Mouse (Mus musculus) heart, embryonic 12.5 days (tissue): Measurements from ENCODE around the gene Fbxl17. TPM values are rescaled to one million over a fixed set of nuclear protein-coding genes. Genes with fewer than 3 reads are reported as not detected.

ENCODE experiments used
- ATAC-seq: fragments of 200-750 bp; cut with Nextera tagmentation; 2 replicates; pipeline ENCODE4 v1.8.0; 2017; ENCODE audit warnings: moderate TSS enrichment, moderate library complexity; ENCODE audit not compliant: insufficient number of reproducible peaks, low FRiP score
- H3K27ac ChIP-seq: fragments of 300-500 bp; sonication (generic); 2 replicates; pipeline ENCODE4 v1.5.1; 2016; ENCODE audit warnings: mild to moderate bottlenecking, moderate library complexity; ENCODE audit not compliant: poor library complexity, severe bottlenecking
- H3K27me3 ChIP-seq: fragments of 300-500 bp; sonication (generic); replicated peaks from 2 replicates; pipeline ENCODE4 v1.6.1; 2016; ENCODE audit warnings: mild to moderate bottlenecking, moderate library complexity
- H3K36me3 ChIP-seq: fragments of 300-500 bp; sonication (generic); 2 replicates; pipeline ENCODE4 v1.6.1; 2016; ENCODE audit warnings: mild to moderate bottlenecking, moderate library complexity
- H3K4me1 ChIP-seq: fragments of 300-500 bp; sonication (generic); replicated peaks from 2 replicates; pipeline ENCODE4 v1.6.1; 2016; ENCODE audit warnings: mild to moderate bottlenecking
- H3K4me2 ChIP-seq: fragments of 300-500 bp; sonication (generic); 2 replicates; pipeline ENCODE4 v1.6.1; 2016; ENCODE audit warnings: mild to moderate bottlenecking, moderate library complexity
- H3K4me3 ChIP-seq: fragments of 300-500 bp; sonication (generic); 2 replicates; pipeline ENCODE4 v1.5.1; 2016; ENCODE audit warnings: mild to moderate bottlenecking
- H3K9ac ChIP-seq: fragments of 300-500 bp; sonication (generic); 2 replicates; pipeline ENCODE4 v1.6.1; 2016; ENCODE audit warnings: mild to moderate bottlenecking, moderate library complexity
- H3K9me3 ChIP-seq: fragments of 300-500 bp; sonication (generic); replicated peaks from 2 replicates; pipeline ENCODE4 v1.6.1; 2016; ENCODE audit warnings: mild to moderate bottlenecking, moderate library complexity
- WGBS: fragments of 180-500 bp; shearing (Covaris S2); methylation state at CpG from one replicate; pipeline ENCODE4 v1.1.7; 2016; 5-methylcytosine and 5-hydroxymethylcytosine counted together
- polyA plus RNA-seq: library from polyadenylated mRNA; unstranded; fragments of >200 nt; fragmentation: Nextera tagmentation; extraction: Ambion mirVana; gene quantifications from 2 replicates; pipeline ENCODE4 v1.2.1, GENCODE M21; 2016

Fbxl17 gene
- polyA plus RNA-seq, 1 experiment from 2014 or later, result 7.1 TPM

DNA sequence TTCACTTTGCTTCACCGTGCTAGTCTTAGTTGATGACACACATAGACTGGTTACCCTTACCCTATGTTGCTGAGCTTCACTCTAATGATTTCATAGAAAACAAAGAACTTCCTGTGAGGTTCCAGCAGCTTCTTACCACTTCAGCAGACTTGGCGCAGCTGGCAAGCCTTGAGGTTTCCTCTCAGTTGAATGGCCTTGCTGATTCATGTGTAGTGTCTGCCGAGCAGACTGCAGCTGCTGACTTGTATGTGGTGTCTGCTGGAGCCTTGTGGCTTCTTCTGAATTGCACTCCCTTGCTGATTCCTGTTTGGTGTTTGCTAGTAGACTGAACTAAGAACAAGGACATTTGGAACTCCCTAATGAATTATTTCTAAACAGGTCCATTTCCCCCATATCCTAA, 137.6 kb downstream of the Fbxl17 start:
- no peaks in the 10 kb centered on the region for H3K27me3 ChIP-seq
- ATAC-seq, result no peak
- 74% methylated on average over 3 of the region's 3 CpGs for WGBS
- no peak overlapping the region for H3K9ac ChIP-seq
- H3K4me1 ChIP-seq, result no peaks in the 10 kb centered on the region; the same call in 1 of the 2 replicates
- no peak overlapping the region for H3K4me3 ChIP-seq
- no peak overlapping the region for H3K4me2 ChIP-seq
- H3K36me3 ChIP-seq, result 0 out of 2 replicates have a peak, but pooled peaks cover 6% of the 10 kb centered on the region
- no peaks in the 10 kb centered on the region for H3K9me3 ChIP-seq
- no peak overlapping the region for H3K27ac ChIP-seq

DNA sequence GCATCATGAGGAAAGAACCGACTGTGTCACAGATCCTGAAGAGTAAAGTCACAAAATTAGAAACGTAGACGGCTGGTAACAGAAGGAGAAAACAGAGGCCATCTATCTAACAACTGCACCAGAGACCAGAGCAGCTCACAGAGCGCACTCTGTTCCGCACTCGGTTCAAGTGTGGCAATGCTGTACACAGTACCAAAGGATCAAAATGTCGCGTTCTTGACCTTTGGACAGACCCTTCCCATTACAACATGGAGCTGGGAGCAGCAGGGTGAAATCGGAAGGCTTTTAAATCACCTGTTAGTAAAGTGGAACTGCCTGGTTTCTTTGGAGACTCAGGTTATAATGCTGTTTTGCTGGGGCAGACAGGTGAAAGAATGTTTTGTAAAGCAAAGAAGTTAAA, 138.1 kb downstream of the Fbxl17 start:
- Histone ChIP-seq H3K27me3 (no peaks in the 10 kb centered on the region), H3K9ac (no peak overlapping the region), H3K4me1 (no peaks in the 10 kb centered on the region; the same call in 1 of the 2 replicates), H3K27ac (no peak overlapping the region), H3K9me3 (no peaks in the 10 kb centered on the region), H3K4me2 (no peak overlapping the region), H3K36me3 (0 out of 2 replicates have a peak, but pooled peaks cover 6% of the 10 kb centered on the region), H3K4me3 (no peak overlapping the region)
- 85% methylated on average over 9 of the region's 9 CpGs for WGBS
- ATAC-seq, result no peak

DNA sequence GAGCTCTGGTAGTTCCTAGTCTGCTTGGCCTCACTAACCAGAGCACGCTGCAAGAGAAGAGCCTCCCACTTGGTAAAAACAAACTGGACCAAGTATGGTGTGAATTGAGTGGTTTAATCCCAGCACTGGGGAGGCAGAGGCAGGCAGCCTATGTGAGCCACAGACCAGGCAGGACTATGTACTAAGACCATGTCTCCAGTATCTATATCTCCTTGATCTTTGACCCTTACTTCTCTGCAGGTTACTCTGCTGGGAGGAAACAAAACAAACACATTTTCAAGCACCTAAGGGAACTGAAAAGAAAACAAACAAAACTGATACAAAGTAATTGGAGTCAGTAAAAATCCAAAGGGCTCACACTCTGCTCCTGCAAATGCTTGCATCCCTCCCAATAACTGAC, 141.0 kb downstream of the Fbxl17 start:
- Histone ChIP-seq H3K36me3 (peaks cover 10% of the 10 kb centered on the region; the same call in 1 of the 2 replicates), H3K4me2 (no peak overlapping the region), H3K4me1 (no peaks in the 10 kb centered on the region; the same call in 1 of the 2 replicates), H3K27ac (no peak overlapping the region), H3K9me3 (no peaks in the 10 kb centered on the region), H3K9ac (no peak overlapping the region), H3K27me3 (no peaks in the 10 kb centered on the region), H3K4me3 (no peak overlapping the region)
- ATAC-seq, result no peak
- WGBS, result 59% methylated on average over 1 of the region's 1 CpGs

DNA sequence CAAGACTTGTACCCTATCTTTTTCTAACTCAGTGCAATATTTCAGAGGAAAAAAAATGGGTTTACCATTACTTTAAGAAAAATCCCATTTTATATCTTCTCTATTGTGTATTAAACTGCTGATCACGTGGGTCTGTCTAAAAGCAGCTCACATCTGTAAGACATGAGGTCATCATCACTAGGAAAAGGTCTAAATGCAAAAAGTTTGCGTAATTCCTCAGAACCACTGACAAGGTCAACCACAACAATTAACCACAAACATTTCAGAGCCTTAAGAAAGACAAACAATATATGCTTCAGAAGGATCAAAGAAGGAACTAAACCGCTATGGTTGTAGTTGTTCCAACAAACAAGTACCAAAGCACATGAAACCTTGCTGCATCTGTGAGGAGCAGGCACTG, 143.6 kb downstream of the Fbxl17 start:
- H3K27me3 ChIP-seq, result no peaks in the 10 kb centered on the region
- no peak for ATAC-seq
- H3K9ac ChIP-seq, result no peak overlapping the region
- no peak overlapping the region for H3K4me3 ChIP-seq
- 81% methylated on average over 3 of the region's 3 CpGs for WGBS
- H3K4me1 ChIP-seq, result peaks cover 3% of the 10 kb centered on the region
- no peak overlapping the region for H3K27ac ChIP-seq
- H3K36me3 ChIP-seq, result peaks cover 4% of the 10 kb centered on the region; the same call in 1 of the 2 replicates
- no peak overlapping the region for H3K4me2 ChIP-seq
- no peaks in the 10 kb centered on the region for H3K9me3 ChIP-seq

DNA sequence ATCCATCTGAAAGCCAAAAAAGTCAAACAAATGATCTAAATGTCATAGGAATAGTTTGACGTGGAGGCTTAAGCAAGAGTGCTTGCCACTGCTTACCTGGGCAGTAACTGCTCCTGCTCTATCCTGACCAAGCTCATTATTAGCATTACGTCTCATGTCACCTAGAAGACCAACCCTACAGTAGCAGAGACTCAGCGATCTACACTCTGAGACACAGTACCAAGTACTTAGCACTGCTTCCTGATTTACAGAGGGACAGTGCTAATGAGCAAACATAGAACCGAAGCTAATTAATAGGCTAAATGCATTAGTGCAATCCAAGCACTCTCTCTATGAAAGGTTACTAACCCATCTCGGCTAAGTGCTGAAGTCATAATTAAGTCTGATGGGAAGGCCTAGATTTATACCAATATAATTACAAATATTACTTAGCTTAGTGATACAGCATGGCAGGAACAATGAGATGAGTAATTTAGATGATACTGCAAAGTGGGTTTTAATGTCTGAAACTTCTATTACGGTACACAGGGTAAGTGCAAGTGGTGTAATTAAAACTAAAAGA, 147.1 kb downstream of the Fbxl17 start:
- WGBS, result 93% methylated on average over 6 of the region's 6 CpGs
- Histone ChIP-seq H3K27me3 (no peaks in the 10 kb centered on the region), H3K4me3 (no peak overlapping the region), H3K9ac (no peak overlapping the region), H3K27ac (no peak overlapping the region), H3K9me3 (no peaks in the 10 kb centered on the region), H3K36me3 (peaks cover 4% of the 10 kb centered on the region; the same call in 1 of the 2 replicates), H3K4me2 (no peak overlapping the region), H3K4me1 (peaks cover 7% of the 10 kb centered on the region; the same call in 1 of the 2 replicates)
- no peak for ATAC-seq

DNA sequence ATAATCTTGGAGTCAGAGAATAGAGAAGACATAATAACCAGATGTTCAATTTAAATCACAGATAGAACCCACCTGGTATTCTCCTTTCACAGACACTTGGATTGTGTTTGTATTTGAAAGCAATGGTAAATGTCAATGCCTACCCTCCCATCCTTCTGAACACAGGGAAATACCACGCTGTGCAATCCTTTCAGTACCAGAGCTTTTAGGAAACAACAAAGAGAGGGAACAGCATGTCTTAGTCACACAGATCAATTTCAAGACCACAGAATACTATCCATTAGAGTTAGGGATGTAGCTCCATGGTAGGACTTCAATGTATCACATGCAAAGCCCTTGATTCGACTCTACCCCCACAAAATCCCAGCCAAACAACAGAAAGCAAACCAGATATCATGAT, 148.1 kb downstream of the Fbxl17 start:
- Histone ChIP-seq H3K4me3 (no peak overlapping the region), H3K27ac (no peak overlapping the region), H3K4me1 (peaks cover 7% of the 10 kb centered on the region; the same call in 1 of the 2 replicates), H3K27me3 (no peaks in the 10 kb centered on the region), H3K4me2 (no peak overlapping the region), H3K9ac (no peak overlapping the region), H3K36me3 (peaks cover 14% of the 10 kb centered on the region), H3K9me3 (peaks cover 1% of the 10 kb centered on the region; the same call in 1 of the 2 replicates)
- 78% methylated on average over 2 of the region's 2 CpGs for WGBS
- ATAC-seq, result no peak

DNA sequence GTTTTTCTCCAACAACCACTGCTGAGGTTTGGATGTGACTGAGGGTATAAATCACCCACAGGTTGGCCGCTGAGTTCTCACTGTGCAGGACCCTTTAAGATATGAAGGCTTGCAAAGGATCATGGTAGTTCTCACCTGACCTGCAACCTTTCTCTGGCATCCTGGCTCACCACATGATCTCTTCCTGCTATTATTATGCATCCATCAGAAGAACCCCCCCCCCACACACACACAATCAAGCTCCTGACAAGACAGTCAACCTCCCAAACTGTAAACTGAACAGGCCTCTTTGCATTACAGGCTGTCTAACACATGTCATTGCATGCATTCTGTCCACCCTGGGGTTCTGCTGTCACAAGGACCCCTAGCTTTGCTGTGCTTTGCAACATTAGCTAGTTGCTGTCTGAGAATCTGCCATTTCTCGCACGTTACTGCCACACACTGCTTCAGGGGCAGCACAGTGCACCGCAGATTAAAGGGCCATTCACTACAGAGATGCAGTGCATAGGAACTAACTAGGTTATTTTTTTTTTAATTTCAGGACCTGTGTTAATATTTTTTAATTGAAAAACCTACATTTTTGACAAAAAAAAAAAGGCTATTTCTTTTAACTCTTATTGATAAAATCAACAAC, 148.8 kb downstream of the Fbxl17 start:
- 77% methylated on average over 4 of the region's 4 CpGs for WGBS
- H3K9ac ChIP-seq, result no peak overlapping the region
- peaks cover 15% of the 10 kb centered on the region for H3K36me3 ChIP-seq
- peaks cover 7% of the 10 kb centered on the region; the same call in 1 of the 2 replicates for H3K4me1 ChIP-seq
- no peak overlapping the region for H3K27ac ChIP-seq
- H3K4me2 ChIP-seq, result no peak overlapping the region
- H3K4me3 ChIP-seq, result no peak overlapping the region
- no peaks in the 10 kb centered on the region for H3K27me3 ChIP-seq
- no peak for ATAC-seq
- H3K9me3 ChIP-seq, result peaks cover 4% of the 10 kb centered on the region; the same call in 1 of the 2 replicates

DNA sequence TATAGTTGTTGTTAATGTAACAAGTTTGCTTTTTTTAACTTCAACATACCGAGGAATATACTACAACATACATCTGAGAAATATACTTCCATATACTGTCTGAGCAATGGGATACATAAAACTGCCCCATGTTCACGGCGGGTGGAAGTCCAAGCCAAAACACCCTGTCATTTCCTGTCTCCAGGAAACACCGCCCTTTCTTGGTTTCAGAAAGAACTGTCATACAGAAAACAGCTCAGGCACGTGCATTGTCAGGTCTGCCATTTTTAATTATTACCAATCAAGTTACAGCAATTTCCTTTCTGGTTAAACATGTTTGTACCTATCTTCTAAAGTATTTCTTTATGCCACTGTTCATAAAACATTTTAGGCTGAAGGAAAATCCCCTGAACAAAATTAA, 155.7 kb downstream of the Fbxl17 start:
- peaks cover 8% of the 10 kb centered on the region for H3K4me1 ChIP-seq
- peaks cover 15% of the 10 kb centered on the region for H3K36me3 ChIP-seq
- no peak overlapping the region for H3K9ac ChIP-seq
- 69% methylated on average over 5 of the region's 5 CpGs for WGBS
- no peaks in the 10 kb centered on the region for H3K27me3 ChIP-seq
- ATAC-seq, result no peak
- H3K4me2 ChIP-seq, result no peak overlapping the region
- H3K27ac ChIP-seq, result no peak overlapping the region
- H3K9me3 ChIP-seq, result peaks cover 4% of the 10 kb centered on the region; the same call in 1 of the 2 replicates
- no peak overlapping the region for H3K4me3 ChIP-seq

DNA sequence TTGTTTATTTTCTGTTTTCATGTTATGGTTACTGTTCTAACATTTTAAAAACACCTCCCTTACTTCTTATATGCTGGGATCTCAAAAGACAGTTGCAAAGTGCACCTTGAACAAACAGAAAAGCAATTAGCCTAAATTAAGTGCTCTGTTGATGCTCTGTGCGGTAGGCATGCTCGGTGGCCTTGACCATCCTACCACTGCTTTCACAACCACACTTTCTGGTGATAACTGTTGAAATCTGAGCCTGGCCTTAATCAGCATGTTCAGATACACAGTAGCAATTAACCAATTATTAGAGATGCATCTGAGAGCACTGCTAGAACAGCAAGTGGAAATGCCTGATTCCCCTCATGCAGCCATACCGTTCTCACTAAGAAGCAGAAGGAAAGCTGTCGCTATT, 156.7 kb downstream of the Fbxl17 start:
- Histone ChIP-seq H3K4me3 (no peak overlapping the region), H3K27ac (no peak overlapping the region), H3K4me1 (peaks cover 11% of the 10 kb centered on the region), H3K27me3 (no peaks in the 10 kb centered on the region), H3K9me3 (peaks cover 4% of the 10 kb centered on the region; the same call in 1 of the 2 replicates), H3K9ac (no peak overlapping the region), H3K36me3 (peaks cover 15% of the 10 kb centered on the region), H3K4me2 (no peak overlapping the region)
- WGBS, result 83% methylated on average over 4 of the region's 4 CpGs
- ATAC-seq, result no peak

DNA sequence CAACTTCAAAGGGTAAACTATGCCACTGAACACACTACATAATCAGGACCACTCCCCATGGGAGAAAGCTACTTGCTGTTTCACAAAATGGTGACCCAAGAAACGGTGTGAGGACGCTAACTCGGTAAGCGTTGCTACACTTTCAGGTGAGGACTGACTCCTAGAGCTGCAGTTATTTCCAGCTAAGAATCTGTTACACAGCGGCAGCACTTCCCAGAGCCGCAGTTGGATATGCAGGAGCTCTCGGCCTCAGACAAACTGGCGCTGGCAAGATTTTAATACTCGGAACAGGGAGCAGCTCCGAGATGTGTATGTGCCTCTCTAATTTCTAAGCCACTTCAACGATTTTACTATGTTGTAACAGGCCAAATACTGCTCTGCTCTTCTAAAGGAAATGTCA, 157.4 kb downstream of the Fbxl17 start:
- WGBS, result 80% methylated on average over 11 of the region's 11 CpGs
- Histone ChIP-seq H3K27ac (no peak overlapping the region), H3K9me3 (peaks cover 4% of the 10 kb centered on the region; the same call in 1 of the 2 replicates), H3K4me2 (no peak overlapping the region), H3K27me3 (no peaks in the 10 kb centered on the region), H3K4me3 (no peak overlapping the region), H3K9ac (no peak overlapping the region), H3K4me1 (peaks cover 11% of the 10 kb centered on the region), H3K36me3 (peaks cover 12% of the 10 kb centered on the region)
- no peak for ATAC-seq

DNA sequence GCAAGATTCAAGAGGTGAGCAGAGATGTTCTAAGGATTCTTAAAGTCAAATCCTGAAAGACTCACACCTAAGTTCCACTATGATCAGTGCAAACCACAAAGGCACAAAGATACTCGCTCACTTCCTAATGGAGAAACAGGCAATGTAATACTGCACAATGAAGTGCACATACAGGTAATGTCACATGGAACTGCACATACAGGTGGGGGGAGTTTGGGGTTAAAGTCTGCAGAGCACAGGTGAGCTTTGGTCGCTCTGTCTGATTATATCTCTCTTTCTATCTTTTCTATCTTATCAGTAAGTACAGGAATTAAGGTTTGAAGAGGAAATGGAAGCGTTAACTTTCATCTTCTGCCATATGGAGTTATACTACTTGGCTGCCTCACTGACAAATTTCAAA, 158.6 kb downstream of the Fbxl17 start:
- no peak for ATAC-seq
- Histone ChIP-seq H3K4me1 (peaks cover 11% of the 10 kb centered on the region), H3K27me3 (no peaks in the 10 kb centered on the region), H3K4me3 (no peak overlapping the region), H3K36me3 (no peaks in the 10 kb centered on the region), H3K9me3 (no peaks in the 10 kb centered on the region), H3K4me2 (no peak overlapping the region), H3K27ac (no peak overlapping the region), H3K9ac (no peak overlapping the region)
- WGBS, result 83% methylated on average over 3 of the region's 3 CpGs
